Mouse (Mus musculus) ES-E14 (cell line): ENCODE data around the gene Sphk2. TPM values are rescaled to one million over a fixed set of nuclear protein-coding genes. Genes with fewer than 3 reads are reported as not detected.

ENCODE experiments used
- DNase-seq: peaks from one replicate; pipeline ENCODE4 v3.0.0-alpha.2; 2013; ENCODE audit warnings: low read depth, low spot score
- H3K27ac ChIP-seq: 2 replicates; pipeline ENCODE4 v1.5.1; 2012; ENCODE audit warnings: low read depth, mild to moderate bottlenecking, low read length, moderate library complexity, mixed read lengths; ENCODE audit not compliant: poor library complexity, insufficient read depth, severe bottlenecking
- H3K36me3 ChIP-seq: 2 replicates; pipeline ENCODE4 v1.6.1; 2012; ENCODE audit warnings: mild to moderate bottlenecking, low read length, moderate library complexity, mixed read lengths; ENCODE audit not compliant: control insufficient read depth, poor library complexity, insufficient read depth, severe bottlenecking
- H3K4me1 ChIP-seq, 2 experiments: fragments of 150-350 bp in 1 of 2; sonication (generic) in 1 of 2; 2 replicates each; pipeline ENCODE4 v1.6.1; 2012; ENCODE audit warnings: low read length in 2 of 2, mild to moderate bottlenecking in 1 of 2, mixed read lengths in 1 of 2; ENCODE audit not compliant: control insufficient read depth in 2 of 2, insufficient read depth in 2 of 2, poor library complexity in 1 of 2
- H3K4me3 ChIP-seq, 2 experiments: fragments of 150-350 bp in 1 of 2; sonication (generic) in 1 of 2; 2 replicates each; pipeline ENCODE4 v1.5.1; 2012; ENCODE audit warnings: low read length in 2 of 2, low read depth in 1 of 2, mild to moderate bottlenecking in 1 of 2, mixed read lengths in 1 of 2; ENCODE audit not compliant: insufficient read depth in 1 of 2, poor library complexity in 1 of 2, severe bottlenecking in 1 of 2
- H3K9ac ChIP-seq: 2 replicates; pipeline ENCODE4 v1.6.1; 2012; ENCODE audit warnings: low read depth, mild to moderate bottlenecking, low read length, mixed read lengths; ENCODE audit not compliant: poor library complexity, insufficient read depth, severe bottlenecking
- H3K9me3 ChIP-seq: fragments of 150-350 bp; sonication (generic); 2 replicates; pipeline ENCODE4 v1.6.1; 2012; ENCODE audit warnings: low read depth, mild to moderate bottlenecking, low read length; ENCODE audit not compliant: control insufficient read depth, insufficient read depth
- CHD2 ChIP-seq: IDR thresholded peaks from 2 replicates; pipeline ENCODE4 v1.6.1; 2014; ENCODE audit warnings: mild to moderate bottlenecking, low read depth, low read length, inconsistent platforms
- HCFC1 ChIP-seq: IDR thresholded peaks from 2 replicates; pipeline ENCODE4 v1.6.1; 2012; ENCODE audit warnings: low read length, inconsistent platforms, borderline replicate concordance; ENCODE audit not compliant: insufficient read depth
- MAFK ChIP-seq: IDR thresholded peaks from 2 replicates; pipeline ENCODE4 v1.6.1; 2014; ENCODE audit warnings: mild to moderate bottlenecking, low read depth, low read length, inconsistent platforms; ENCODE audit not compliant: insufficient read depth
- ZC3H11A ChIP-seq: IDR thresholded peaks from 2 replicates; pipeline ENCODE4 v1.6.1; 2012; ENCODE audit warnings: low read depth, mild to moderate bottlenecking, inconsistent platforms, low read length, borderline replicate concordance
- ZNF384 ChIP-seq: IDR thresholded peaks from 2 replicates; pipeline ENCODE4 v1.6.1; 2012; ENCODE audit warnings: low read depth, low read length, inconsistent platforms
- in situ Hi-C, 2 experiments: fragments of 600-800 bp; cut with MboI; formaldehyde crosslinking; loops; one replicate each; pipeline ENCODE4 v1.15.1; 2025; ENCODE audit warnings: low sequenced_read_pairs in 2 of 2, inconsistent platforms in 1 of 2; ENCODE audit not compliant: unreplicated experiment in 2 of 2
- total RNA-seq: library from RNA; depleted of rRNA; stranded (reverse); fragments of 300-350 nt; gene quantifications from 2 replicates; pipeline ENCODE4 v1.2.3, GENCODE M21; 2012

Sphk2 gene
- total RNA-seq, 1 experiment = 21.5 TPM

DNA sequence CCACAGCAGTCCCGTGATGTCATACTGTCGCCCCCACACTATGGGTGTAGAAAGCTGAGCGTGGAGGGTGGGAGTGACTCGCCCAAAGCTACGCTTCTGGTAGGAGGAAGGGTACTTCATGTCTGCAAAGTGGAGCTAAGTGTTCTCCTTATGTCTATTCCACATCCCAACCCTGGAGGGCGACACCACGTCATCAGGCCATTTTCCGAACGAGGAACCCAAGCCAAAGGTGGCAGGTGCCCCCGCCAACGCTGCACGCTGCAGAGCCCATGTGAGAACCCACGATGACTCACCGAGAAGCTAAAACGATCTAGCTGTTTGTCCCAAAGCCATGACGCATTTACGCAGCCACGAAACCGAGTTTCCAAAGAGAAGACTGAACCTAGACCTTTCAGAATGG, 24.5 kb upstream of the Sphk2 start:
- H3K4me3 ChIP-seq = peak overlapping the region; percentile 15 to 60; a peak in 2 of 4 replicates
- in situ Hi-C loops = loop anchor here (10.0 to 25.0 kb wide), 2 partner anchors 182 to 195 kb away; partner anchors contain the start of genes Ccdc114 (in 1 of the 2) and Emp3 (in 1 of the 2)

DNA sequence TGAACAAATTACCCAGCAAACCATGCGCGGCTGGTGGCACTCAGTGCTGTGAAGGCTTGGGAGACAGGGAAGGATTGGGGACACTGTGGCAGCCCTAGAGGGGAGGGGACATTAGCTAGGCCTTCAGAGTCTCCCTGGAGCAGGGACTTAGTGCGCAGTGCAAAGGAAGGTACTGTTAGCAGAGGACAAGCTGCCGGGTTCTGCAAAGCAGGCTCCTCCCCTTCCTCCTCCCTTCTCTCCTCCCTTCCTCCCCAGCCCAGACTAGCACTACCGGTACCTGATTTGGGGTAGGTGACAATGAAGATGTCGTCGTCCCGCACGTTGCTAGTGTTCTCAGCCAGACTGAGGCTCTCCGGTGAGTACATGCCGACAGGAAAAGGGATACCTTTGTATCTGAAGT, 24.0 kb upstream of the Sphk2 start:
- Histone ChIP-seq H3K4me1 (peaks cover 0 to under 1% of the 10 kb centered on the region in 2 experiments; a peak in 2 of 4 replicates), H3K4me3 (no peak overlapping the region), H3K27ac (no peak overlapping the region), H3K36me3 (no peaks in the 10 kb centered on the region), H3K9ac (no peak overlapping the region), H3K9me3 (no peaks in the 10 kb centered on the region)
- in situ Hi-C loops = loop anchor here (10.0 to 25.0 kb wide), 2 partner anchors 183 to 196 kb away; partner anchors contain the start of genes Ccdc114 (in 1 of the 2) and Emp3 (in 1 of the 2)
- no peak for DNase-seq
- TF ChIP-seq ZC3H11A (no peak), CHD2 (no peak), ZNF384 (no peak), HCFC1 (no peak), MAFK (no peak)

More for the DNA sequence above, 24.5 kb upstream of the Sphk2 start:
- no peak overlapping the region for H3K27ac ChIP-seq
- TF ChIP-seq HCFC1 = no peak
- TF ChIP-seq ZNF384 = no peak
- no peak for TF ChIP-seq ZC3H11A
- TF ChIP-seq MAFK = no peak
- no peak for TF ChIP-seq CHD2
- H3K36me3 ChIP-seq = no peaks in the 10 kb centered on the region
- no peak overlapping the region for H3K9ac ChIP-seq
- no peak for DNase-seq
- no peaks in the 10 kb centered on the region for H3K9me3 ChIP-seq
- H3K4me1 ChIP-seq = peaks cover 0 to 4% of the 10 kb centered on the region in 2 experiments; a peak in 2 of 4 replicates

DNA sequence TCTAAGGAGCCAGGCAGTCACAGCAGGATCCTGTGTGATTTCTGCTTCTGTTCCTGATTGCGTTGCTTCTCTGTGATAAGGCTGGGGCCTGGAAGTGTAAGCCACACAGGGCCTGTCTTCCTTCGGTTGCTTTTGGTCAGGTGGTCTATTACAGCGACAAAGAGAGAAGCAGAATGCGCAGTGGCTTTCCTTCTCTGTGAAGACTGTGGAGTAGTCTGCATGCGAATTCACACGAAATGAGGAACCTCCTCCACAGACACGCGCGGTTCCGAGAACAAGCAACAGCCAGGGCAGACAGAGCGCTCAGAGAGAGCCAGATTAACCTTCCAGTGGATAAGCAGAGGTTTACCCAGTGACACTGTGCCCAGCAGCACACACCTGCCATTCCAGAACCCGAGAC, 23.5 kb upstream of the Sphk2 start:
- in situ Hi-C loops = loop anchor here (10.0 to 25.0 kb wide), 2 partner anchors 183 to 196 kb away; partner anchors contain the start of genes Ccdc114 (in 1 of the 2) and Emp3 (in 1 of the 2)
- H3K4me1 ChIP-seq = no peaks in the 10 kb centered on the region; a peak in 1 of 4 replicates
- no peak for DNase-seq
- no peak overlapping the region for H3K9ac ChIP-seq
- H3K4me3 ChIP-seq = no peak overlapping the region
- no peaks in the 10 kb centered on the region for H3K36me3 ChIP-seq
- TF ChIP-seq HCFC1 (no peak), CHD2 (no peak), ZC3H11A (no peak), MAFK (no peak), ZNF384 (no peak)
- no peak overlapping the region for H3K27ac ChIP-seq
- no peaks in the 10 kb centered on the region for H3K9me3 ChIP-seq

DNA sequence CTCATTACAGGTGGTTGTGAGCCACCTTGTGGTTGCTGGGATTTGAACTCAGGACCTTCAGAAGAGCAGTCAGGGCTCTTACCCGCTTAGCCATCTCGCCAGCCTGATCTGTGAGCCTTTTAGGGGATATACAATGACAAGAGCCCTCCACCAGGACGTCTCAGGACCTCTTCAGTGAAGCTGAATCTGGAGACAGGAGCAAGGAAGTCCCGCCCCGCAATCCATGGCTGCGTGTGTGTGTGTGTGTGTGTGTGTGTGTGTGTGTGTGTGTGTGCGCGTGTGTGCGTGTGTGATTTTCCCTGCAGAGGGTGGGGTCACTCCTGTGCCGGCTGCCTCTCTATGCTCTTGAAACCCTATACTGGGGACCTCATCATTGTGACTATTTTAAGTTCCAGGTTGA, 22.0 kb upstream of the Sphk2 start:
- no peak for TF ChIP-seq MAFK
- TF ChIP-seq ZNF384 = no peak
- no peak for TF ChIP-seq CHD2
- TF ChIP-seq ZC3H11A = no peak
- no peak for TF ChIP-seq HCFC1
- H3K4me1 ChIP-seq = peaks cover 0 to 3% of the 10 kb centered on the region in 2 experiments; a peak in 1 of 4 replicates

More for the DNA sequence above, 22.0 kb upstream of the Sphk2 start:
- H3K9ac ChIP-seq = no peak overlapping the region
- DNase-seq = no peak
- in situ Hi-C loops = loop anchor here (10.0 to 25.0 kb wide), 3 partner anchors 65 to 197 kb away; partner anchors contain the start of genes Ccdc114 (in 1 of the 2) and Emp3 (in 1 of the 2)
- no peaks in the 10 kb centered on the region for H3K36me3 ChIP-seq
- H3K27ac ChIP-seq = no peak overlapping the region
- H3K4me3 ChIP-seq = no peak overlapping the region
- no peaks in the 10 kb centered on the region for H3K9me3 ChIP-seq
